Mouse (Mus musculus) gastrocnemius, adult 18-20 months (tissue): ENCODE data around the gene Tbck. TPM values are rescaled to one million over a fixed set of nuclear protein-coding genes. Genes with fewer than 3 reads are reported as not detected.

Source experiments
- DNase-seq: peaks from one replicate; pipeline ENCODE4 v3.0.0; 2021; ENCODE audit warnings: low spot score
- long read RNA-seq, 2 experiments: library from polyadenylated mRNA; stranded (forward); transcript quantifications; one replicate each; pipeline ENCODE4 v2.0.0; 2021
- total RNA-seq, 2 experiments: library from RNA; stranded (reverse); gene quantifications; 2 replicates each; pipeline ENCODE4 v1.2.3; 2021

The Tbck gene
- total RNA-seq, result 1 to 10 TPM; 8.6 to 8.8 TPM
- long read RNA-seq, experiment 1, full-length matches to known transcripts, result 5 of 8 reads
- long read RNA-seq, experiment 1, partial matches to known transcripts, result 2 of 8 reads
- long read RNA-seq, experiment 1, other reads (novel, unspliced or antisense), result 1 of 8 reads
- long read RNA-seq, experiment 2, full-length matches to known transcripts, result 6 of 9 reads
- long read RNA-seq, experiment 2, partial matches to known transcripts, result 2 of 9 reads
- long read RNA-seq, experiment 2, other reads (novel, unspliced or antisense), result 1 of 9 reads

DNA sequence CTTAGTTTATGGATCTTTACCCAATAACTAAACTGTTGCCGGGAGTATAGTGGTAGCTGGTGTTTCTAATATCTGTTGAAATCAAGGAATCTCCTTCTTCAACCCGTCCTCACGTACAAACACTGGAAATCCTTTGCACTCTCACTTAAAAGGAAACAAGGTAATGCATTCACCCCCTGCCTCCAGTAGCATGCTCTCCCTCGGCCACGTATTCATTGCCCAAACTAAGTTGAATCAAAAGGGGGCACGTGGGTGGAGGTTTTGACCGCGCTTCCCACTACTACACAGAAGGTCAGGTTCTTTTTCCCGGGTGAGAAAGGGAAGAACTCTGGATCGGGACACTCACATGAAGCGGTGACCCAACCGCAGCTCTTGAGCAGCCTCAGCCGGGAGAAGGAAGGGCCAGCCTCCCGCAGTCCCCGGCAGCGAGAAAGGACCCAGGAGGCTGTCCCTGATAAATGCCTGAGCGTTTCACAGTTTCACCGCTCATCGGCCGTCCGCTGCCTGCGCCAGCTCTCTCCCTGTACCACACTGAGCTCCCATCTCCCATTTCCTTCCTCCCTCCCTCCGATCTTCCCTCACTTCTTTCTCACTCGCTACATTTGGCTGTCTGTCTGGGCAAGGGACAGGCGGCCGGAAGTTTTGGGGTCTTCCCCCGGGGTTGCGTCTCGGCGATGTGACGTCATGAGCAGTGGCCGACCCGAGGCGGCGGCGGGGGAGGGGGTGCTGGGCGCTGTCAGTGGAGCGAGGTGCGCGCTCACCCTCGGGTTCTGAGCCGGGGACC is at the start of gene Tbck:
Gene Tbck, plus strand, starts transcription at position 698 of the 784 bp plus-strand sequence.
- peak; percentile 92 for DNase-seq

DNA sequence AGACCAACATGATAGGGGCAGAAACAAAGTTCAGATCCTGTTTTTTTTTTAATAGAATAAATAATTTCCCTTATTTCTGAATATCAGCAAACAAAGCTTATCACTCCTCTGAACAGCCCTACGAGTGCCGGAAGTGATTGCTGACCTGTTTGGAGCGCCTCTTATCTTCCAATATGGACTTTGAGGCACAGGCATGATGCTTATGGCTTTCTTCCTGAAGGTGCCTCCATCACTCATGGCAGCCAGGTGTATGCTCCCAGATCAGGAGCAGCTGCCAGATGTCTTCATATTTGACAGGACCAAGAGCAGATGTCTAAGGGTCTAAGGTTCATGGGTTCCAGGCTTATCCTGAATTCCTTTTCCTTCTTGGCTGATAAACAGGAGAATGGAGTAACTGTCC is 46.9 kb upstream of the Tbck start:
- DNase-seq, result no peak

DNA sequence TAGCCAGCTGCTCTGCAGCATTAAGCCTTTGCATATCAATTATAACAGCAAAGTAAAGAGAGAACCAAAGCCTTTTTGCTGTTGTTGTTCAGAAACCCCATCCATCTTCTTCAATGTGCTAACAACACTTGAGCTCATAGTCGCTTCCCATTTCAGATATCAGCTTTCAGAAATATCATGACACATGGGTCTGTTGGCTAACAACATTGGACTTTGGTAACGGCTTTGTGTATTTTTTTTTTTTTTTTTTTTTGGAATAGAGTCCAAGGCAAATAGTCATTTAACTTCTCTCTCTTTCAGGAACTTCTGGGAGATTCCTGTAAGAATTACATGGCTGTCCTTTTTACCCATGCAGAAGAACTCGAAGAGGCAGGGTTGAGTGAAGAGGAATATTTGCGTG is 39.9 kb upstream of the Tbck start:
- DNase-seq, result no peak

DNA sequence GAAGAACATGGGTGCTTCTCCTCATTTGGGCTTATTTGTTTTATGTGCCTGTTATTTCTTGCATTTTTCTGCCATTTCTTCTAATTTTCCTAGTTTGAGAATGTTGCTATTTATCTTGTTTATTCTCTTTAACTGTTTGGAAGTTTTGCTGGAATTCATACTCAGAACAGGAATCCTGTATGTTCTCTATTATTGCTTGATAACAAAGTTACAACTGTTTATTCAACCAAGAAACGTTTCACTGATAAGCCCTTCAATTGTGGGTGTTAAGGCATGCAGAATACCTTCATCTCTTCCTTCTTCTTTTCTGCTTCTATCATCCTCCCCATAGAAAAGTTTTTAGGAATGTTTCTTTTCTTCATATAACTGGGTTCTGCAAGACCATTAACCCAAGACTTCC is 37.1 kb upstream of the Tbck start:
- DNase-seq, result no peak

DNA sequence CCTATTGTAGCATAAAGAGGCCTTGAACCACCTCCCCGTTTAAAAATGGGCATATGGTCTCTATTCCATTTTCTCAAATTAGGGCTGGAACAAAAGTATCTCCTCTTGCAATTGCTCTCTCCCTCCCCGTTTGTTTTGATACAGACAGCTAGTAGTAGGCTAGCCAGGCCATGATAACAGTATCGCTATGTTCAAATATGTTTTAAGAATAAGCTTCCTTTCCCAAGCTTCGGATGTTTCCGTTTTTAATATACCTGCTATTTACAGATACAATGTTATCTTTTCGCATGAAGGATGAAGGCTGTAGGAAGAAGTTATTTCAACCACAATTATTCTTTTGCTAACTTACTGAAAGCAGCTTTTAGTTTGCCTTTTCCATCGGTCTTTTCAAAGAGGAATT is 34.6 kb upstream of the Tbck start:
- no peak for DNase-seq

DNA sequence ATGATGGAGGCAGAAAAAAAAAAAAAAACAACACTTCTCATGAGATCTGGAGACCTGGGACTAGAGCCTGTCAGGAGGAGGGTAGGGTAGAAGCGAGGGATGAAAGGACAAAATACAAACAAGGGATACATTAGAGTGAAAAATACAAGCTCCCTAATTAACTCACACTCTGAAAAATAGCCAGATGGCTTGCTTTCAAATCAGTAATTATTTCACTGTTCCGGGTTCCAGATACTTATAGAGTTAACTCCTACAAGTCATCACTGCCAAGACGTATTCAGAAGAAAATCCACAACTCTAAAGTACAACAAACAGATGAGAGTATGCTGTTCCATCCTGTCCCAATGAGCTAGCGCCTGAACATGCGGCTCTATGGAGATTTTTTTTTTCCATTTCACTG is 33.8 kb upstream of the Tbck start:
- DNase-seq, result no peak

DNA sequence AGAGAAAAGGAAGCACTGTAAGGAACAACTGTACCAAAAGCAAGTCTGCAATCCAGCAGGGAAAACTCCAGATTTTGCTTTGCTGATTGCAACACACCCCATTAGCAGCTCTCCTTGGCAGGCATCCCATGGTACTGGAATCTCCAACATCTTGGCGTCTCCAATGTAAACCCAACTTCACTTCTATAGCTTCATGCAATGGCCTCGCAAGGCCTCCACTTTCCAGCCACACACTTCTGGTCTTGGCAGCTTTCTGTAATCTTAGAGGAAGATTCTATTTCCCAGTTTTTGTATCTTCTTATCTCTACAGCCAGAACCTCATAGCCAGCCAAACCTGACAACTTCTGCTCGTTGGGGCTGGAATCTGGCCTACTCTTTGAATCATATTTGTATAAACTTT is 32.2 kb upstream of the Tbck start:
- DNase-seq, result peak; percentile 29

DNA sequence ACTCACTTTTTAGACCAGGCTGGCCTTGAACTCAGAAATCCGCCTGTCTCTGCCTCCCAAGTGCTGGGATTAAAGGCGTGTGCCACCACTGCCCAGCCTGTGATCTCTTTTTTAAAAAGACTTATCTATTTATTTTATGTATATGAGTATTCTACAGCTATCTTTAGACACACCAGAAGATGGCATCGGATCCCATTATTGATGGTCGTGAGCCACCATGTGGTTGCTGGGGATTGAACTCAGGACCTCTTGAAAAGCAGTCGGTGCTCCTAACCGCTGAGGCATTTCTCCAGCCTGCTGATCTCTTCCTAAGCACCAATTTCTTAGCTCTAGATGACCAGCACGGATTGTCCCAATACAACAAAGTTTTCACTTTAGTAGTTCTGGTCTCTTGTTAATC is 30.0 kb upstream of the Tbck start:
- no peak for DNase-seq

DNA sequence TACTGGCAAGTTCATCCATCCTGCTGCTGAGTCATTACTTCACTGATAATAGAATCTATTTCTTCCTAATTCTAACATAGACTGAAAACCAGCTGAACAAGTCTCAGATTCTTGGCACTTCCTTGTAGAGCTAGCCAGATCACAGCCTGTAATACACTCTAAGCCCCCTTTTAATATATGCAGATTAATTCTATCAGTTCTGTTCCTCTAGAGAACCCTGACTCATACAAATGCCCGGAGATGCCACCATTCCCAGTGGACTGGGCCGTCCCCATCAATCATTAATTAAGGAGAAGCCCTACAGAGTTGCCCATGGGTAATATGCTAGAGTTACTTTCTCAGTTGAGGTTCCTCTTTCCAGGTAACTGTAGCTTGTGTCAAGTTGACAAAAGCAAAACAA is 28.0 kb upstream of the Tbck start:
- DNase-seq, result no peak

DNA sequence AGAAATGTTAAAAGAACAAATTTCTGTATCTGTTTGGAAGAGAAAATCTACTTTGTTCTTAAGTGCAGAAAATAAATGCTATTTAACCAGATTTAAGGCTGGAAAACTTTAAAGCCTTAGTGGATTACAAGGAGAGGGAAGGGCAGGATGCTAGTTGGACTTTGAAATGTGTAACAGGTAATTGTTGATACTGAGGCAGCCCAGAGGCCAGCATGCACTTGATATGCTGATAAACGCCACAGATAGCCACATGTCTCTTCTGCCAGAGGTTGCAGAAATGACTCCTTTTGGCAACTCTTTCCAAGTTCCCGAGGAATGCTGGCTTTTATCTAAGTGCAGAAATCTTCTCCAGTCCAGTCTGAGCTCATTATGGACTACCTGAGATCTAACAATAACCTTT is 6.5 kb upstream of the Tbck start:
- no peak for DNase-seq

DNA sequence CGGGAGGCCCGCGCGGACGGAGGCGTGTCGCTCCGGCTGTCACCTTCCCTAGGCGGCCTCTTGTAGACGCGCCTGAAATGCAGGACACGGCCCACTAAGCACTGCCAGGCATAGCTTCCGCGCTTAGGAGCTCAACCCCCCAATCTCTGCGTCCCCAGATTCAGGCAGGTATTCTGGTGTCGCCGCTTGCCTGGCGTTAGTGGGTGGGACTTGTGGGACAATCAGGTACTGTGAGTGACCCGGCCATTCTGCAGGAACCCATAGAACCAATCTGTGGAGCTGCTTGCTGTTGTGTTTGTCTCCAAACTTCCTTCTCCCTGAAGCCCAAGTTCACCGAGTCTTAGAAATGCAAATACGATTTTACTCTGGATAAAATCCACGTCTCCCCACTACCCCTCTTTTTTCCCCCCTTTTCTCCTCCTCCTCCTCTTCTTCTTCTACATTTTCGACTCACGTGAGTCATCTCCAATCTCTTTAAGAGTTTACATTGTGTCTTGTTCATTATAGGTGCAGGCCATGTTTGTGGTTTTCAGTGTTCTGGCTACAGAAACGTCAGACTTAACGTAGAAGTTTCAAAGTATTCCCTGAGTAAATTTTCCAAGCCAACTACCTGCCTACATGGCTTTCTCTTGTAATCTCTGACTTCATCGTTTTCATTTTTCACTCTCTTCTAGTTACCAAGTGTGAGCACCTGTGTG is 436 bp downstream of the Tbck start, which contains the start of gene Aimp1:
Gene Aimp1, minus strand, starts transcription at position 140 of the 698 bp plus-strand sequence.
- DNase-seq, result no peak

DNA sequence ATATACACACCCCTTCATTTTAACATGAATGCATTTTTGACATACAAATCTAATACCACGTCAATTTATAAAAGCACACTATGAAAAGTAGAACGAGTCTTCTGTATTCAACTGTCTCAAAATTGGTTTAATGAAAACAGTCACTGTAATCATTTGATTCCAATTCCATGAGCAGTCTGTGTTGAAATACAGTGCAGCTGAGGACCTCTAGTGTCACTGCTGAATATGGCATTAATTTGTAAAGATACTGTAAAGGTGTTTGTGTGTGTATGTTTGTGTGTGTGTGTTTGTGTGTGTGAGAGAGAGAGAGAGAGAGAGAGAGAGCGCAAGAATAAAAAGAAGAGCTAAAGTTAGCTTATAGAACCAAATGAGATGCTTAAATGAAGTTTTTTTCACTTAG is 17.4 kb downstream of the Tbck start:
- no peak for DNase-seq

DNA sequence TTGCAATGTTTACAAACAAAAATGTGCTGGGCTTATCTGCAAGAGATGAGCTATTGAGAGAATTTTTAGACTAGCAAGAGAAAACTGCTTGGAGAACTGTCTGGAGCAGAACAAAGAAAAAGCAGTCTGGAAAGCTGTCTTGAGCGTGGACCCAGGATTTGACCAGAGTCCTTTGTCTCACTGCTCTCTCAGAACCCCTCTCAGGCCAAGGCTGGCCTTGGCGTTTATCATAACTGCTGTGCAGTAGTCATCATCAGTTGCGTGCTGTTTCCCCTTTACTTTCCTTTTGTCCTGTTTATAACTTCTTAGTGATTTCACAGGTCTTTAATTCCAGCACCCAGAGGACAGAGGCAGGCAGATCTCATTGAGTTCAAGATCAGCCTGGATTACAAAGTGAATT is 20.3 kb downstream of the Tbck start:
- no peak for DNase-seq

DNA sequence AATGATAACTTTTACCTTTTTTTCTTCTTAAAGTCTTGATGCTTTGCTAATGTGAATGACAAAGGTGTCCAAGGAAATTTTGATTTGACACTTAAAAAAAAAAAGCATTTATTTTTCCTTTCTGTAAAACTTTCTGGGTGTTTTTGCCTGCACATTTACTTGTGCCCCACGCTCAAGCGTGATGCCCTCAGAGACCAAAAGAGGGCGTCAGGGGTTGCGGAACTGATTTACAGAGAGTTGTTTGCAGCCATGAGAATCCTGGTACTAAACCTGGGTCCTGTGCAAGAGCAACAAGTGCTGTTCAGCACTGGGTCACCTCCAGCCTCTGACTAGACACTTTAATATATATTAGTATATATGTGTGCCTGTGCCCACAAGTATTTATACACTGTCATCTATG is 23.0 kb downstream of the Tbck start:
- DNase-seq, result no peak

DNA sequence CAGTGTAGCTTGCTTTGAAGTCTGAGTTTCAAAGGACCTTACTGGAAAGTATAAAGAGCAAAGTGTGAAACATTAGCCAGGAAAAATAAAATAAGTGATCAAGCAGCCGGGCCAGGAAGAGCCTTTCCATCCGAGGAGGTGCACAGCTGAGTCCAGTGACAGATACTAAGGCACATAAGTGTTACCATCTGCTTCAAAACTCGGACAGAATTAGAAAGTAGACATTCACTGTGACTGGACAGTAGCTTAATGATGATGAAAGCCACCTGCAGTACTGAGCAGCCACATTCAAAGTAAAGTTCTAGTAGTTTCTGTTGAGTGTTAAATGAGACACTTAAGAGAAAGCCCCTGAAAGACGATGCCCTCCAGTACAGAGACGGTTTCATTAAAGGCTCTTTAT is 30.0 kb downstream of the Tbck start:
- DNase-seq, result no peak

DNA sequence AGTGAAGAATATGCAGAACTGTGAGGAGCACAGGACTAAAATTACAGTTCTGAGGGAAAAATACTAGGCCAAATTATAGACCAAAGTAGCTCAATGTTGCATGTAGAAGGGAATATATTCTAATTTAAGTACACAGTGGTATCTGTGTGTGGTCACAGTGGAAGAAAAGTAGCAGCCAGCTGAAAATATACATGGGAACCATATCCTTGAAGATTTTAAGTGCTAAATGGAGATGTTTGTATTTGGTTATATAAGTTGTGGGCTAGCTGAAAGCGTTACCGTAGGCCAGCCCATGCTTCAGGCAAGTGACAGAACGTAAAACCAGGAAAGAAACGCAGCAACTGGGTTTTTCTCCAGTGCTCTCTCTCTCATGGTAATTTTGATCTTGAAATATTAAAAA is 33.4 kb downstream of the Tbck start:
- no peak for DNase-seq

DNA sequence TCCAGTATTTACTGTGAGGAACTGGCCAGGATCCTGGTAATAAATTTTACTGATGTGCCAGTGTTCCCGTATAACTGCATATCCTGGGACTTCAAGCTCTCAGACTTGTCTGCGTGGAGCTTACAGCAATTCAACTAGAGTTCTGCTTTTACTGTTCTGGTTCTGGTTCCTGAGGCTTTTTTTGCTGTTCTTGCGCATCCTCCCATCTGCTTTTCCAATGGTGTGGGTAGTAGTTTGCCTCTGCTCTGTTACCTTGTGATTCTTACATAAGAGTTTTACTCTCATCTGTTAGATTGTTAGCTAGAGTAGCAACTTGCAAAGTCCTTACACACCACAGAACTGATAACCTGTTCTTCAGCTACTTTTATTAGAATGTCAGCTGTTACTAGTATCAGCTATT is 40.4 kb downstream of the Tbck start:
- DNase-seq, result no peak

DNA sequence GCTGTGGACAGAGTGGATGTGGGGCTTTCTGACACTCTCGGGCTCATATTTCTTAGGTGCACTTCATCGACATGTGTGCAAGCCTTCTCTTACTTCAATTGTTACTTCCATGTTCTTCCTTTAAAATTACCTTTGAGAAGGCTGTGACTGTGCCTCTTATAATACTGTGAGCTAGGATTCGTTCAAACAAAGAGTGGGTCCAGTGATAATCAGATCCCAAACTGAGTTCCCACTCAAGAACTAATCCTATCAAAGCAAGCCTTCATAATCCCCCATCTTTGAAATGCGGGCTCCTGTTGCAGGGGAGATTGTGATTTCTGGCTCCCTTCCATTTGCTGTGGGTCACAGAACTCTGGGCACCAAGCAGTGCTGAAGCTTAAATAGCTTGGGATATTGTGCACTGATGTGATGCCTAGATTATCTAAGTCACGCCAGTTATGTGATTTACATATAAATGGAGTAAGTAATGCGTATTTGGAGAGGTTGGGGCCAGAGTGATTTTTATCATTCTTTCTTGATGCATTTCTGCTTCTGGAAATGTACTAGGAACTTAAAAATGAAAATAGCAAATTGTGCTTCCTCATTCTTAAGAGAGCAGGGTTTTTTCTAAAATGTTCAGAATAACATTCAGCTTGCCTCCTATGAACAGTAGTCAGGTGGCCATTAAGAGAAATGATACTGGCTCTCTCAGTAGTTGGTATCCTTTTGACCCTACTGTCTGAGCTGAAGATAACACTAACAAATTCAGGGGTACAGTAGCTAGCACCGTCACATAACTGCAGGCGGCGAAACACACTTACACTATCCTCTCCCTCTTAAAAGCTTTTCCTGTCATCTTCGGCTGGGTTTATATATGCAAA is 60.6 kb downstream of the Tbck start:
- no peak for DNase-seq

DNA sequence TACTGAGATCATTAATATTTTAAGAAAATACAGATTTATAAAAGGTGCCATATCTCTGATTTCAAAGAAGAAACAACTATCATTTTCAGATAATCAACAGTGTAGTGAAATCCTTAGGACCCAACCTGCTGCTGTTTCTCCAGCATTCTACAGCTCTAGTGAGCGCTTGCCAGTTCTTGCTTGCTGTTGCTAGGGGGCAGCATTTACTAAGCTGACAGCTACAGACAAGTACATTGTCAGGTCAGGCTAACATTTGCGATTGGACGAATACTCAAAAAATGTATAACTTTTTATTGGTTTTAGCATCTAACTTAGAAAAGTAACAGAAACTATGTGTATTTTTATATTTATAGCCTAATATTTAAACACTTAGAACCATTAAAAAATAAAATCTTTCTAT is 63.1 kb downstream of the Tbck start:
- peak; percentile 48 for DNase-seq

DNA sequence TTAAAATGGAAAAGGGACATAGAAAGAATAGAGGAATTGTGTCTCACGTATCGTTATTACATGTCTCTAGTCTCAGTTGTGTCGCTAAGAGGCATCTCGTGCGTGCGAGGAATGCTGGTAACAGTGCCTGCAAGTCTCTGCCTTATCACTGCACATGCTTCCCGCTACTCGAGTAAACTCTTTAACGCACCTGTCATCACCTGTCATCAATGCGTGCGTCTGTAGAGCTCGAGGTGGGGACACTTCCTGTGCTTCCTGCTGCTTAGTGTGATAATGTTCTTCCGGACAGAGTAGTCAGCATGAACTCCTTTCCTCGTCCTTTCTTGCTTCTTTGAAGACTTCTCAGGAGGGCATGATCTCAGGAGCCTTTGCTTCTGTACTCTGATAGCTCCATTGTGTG is 63.8 kb downstream of the Tbck start:
- no peak for DNase-seq

DNA sequence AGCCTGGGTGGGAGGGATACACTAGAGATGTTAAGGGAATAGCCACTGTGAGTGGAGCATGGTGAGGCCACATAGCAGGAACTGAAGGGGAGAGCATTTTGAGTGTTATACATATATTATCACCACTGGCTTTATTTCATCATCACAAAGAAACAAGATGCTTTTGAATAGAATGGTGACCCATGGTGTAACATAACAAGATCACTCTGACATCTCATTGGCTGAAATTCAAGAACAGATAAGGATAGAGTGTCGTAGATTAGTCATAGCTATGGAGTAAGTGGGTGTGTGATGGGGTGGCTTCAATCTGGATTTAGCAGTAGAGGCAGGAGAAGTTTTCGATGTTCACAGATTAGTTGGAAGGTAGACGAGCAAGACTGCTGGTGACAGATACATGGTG is 64.8 kb downstream of the Tbck start:
- no peak for DNase-seq

DNA sequence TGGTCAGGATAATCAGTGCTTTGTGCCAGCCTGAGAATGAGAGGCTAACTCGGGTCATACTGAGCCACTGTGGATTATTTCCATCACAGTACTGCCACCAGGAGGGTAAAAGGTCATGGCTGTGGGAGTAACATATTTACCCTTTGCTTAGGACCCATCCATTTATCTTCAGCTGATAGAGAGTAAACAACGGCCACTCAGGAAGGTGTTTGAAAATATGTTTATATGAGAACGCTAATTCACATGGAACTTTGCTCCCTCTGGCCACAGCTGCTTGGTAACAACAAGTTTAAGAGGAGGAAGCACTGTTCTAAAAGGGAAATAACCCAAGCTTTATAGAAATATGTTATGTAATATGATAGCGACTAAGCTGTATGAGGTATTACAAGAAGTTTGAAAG is 68.8 kb downstream of the Tbck start:
- DNase-seq, result no peak
